Mouse (Mus musculus) brain, embryonic 14.5 days (tissue): ENCODE measurements around the gene Sod3.

Experiments used
- CTCF ChIP-seq: fragments of 200-500 bp; IDR thresholded peaks from 2 replicates; pipeline ENCODE4 v1.5.1; 2012; ENCODE audit warnings: inconsistent platforms, mild to moderate bottlenecking, moderate library complexity, borderline replicate concordance; ENCODE audit not compliant: insufficient read depth, insufficient read length; ENCODE audit errors: extremely low read depth
- POLR2A ChIP-seq: fragments of 200-500 bp; IDR thresholded peaks from 2 replicates; pipeline ENCODE4 v1.6.1; 2012; ENCODE audit warnings: mild to moderate bottlenecking, inconsistent platforms, borderline replicate concordance; ENCODE audit not compliant: poor library complexity, insufficient read depth, insufficient read length, severe bottlenecking; ENCODE audit errors: extremely low read depth

GRCm38 (mm10) chr5:52360286-52361049 is 3.1 kb upstream of the Sod3 start:
- TF ChIP-seq CTCF (no peak), POLR2A (no peak)
